ENCODE assay signal across 21 mouse cellular contexts in genomic region chr2:38229882-38230281, GRCm38 (mm10).
"Had no signal": no experiment of that assay in that cellular context is flagged by ENCODE, and none has a peak within 500 bp of the region (broad histone marks: within the 10 kb centered on the region; RNA-seq: fewer than 3 reads in every experiment).

No protein-coding gene starts in this region.

- ATAC-seq: midbrain, embryonic 16.5 days had no signal

- H3K36me3 ChIP-seq: midbrain, embryonic 10.5 days; midbrain, embryonic 12.5 days; neural tube, embryonic 13.5 days; neural tube, embryonic 15.5 days had no signal

- H3K27me3 ChIP-seq: megakaryocyte, embryonic 14.5 days had no signal

- H3K4me1 ChIP-seq: neural tube, embryonic 13.5 days; neural tube, embryonic 15.5 days had no signal

- H3K9me3 ChIP-seq: megakaryocyte, embryonic 14.5 days; midbrain, embryonic 12.5 days; neural tube, embryonic 13.5 days; neural tube, embryonic 15.5 days had no signal

- H3K9ac ChIP-seq: lung, embryonic 14.5 days; midbrain, embryonic 12.5 days; neural tube, embryonic 13.5 days; neural tube, embryonic 15.5 days had no signal

- H3K4me3 ChIP-seq: megakaryocyte, embryonic 14.5 days; midbrain, embryonic 10.5 days; midbrain, embryonic 12.5 days; myocyte; neural tube, embryonic 13.5 days; neural tube, embryonic 15.5 days had no signal

- DNase-seq: lung, adult 18-20 months; lung, embryonic 14.5 days; lung, postnatal 10 days; lung, postnatal 36 days; midbrain, embryonic 14.5 days; retina, postnatal 1 day; right cerebral cortex, adult 18-20 months; right cerebral cortex, postnatal 25 days; right cerebral cortex, postnatal 4 days; spleen, adult 18-20 months; thymus, adult 18-20 months; thymus, postnatal 14 days; thymus, postnatal 36 days had no signal

- H3K4me2 ChIP-seq: lung, embryonic 14.5 days; midbrain, embryonic 12.5 days; neural tube, embryonic 13.5 days; neural tube, embryonic 15.5 days had no signal

- H3K27ac ChIP-seq: macrophage; midbrain, embryonic 10.5 days; midbrain, embryonic 12.5 days; neural tube, embryonic 13.5 days; neural tube, embryonic 15.5 days had no signal
